Mouse (Mus musculus) B cell, adult 2 months (primary cell): ENCODE measurements around the gene Siglec1.

Experiments
- DNase-seq, 2 experiments: peaks; one replicate each; pipeline ENCODE4 v3.0.0; 2022

The Siglec1 gene

DNA sequence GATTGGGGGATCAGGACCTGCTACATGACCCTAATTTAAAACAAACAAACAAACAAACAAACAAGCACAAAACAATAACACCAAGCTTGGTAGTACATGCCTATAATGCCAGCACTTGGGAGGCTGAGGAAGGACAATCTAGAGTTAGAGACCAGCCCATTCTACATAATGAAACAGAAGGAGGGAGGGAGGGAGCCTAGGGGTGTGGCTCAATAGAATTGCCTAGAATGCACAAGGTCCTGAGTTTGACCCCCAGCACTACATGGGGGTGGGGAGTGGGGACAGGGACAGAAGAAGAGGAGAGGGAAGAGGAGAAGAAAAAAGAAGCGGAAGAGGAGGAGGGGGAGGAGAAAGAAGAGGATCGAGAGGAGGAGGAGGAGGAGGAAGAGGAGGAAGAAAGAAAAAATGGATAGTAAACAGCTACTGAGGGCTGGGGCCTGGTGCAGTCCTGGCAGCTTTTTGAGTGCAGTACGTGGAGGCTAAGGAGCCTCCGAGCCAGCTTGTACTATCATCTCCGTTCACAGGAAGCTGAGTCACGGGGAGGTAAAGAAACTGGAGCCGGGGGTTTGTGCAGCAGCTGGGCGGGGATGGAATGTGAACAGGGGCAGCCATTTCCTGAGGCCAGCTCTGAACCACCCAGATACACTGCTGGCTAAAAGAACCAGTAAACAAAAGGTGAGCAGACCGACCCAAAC is 9.7 kb upstream of the Siglec1 start:
- no peak for DNase-seq

DNA sequence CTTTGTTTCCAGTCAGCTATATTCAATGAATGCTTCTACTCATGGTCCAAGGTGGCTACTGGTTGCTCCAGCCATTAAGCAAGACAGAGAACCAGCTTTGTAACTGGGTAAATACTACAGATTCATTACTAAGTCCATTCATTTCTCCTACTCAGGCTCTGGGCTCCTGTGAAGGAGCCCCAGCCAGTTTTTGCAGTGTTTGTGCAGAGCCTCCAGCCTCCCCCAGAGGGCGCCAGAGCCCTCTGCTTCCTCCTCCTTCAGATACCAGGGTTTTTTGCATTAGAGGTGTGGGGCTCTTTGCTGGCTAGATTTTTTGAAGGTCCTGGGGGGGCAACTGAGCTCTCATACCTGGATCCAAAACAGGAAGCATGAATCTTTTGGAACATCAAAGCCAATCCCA is 8.3 kb upstream of the Siglec1 start:
- DNase-seq, result peak; percentile 85 to 86

DNA sequence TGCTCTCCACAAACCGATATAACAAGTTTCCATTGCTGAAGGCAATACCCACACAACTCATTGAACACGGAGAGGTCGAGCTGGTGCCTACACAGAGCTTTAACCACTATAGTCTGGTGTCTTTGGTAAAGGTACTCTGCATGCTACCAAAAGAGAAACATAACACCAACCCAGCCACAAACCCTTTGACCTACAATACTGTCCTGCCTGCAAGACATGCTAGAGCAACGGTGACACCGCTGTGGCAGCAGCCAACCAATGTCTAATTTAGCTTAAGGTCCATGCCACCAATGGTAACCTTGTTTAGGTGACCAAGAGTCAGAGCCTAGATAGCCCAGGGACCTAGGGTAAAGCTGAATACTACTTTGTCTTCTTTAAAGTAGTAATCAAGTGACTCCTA is 7.0 kb upstream of the Siglec1 start:
- no peak for DNase-seq

DNA sequence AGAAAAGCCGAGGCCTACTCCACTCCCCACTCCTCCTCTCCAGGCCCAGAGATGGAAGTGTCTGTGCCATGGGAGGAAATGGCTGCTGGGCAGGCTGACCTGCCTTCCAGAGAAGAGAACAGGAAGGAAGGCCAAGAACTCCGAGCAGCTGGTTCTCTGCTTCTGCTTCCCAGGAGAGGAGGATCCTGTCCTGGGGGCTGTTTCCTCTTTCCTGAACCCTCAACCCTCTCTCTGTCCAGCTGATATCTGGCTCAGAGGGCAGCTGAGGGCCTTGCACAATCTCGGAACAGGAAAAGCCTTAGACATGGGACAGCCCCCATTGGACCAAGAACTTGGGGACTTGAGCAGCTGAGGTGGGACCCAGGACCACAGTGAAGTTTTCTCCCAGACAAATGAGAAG is 4.3 kb upstream of the Siglec1 start:
- DNase-seq, result no peak

DNA sequence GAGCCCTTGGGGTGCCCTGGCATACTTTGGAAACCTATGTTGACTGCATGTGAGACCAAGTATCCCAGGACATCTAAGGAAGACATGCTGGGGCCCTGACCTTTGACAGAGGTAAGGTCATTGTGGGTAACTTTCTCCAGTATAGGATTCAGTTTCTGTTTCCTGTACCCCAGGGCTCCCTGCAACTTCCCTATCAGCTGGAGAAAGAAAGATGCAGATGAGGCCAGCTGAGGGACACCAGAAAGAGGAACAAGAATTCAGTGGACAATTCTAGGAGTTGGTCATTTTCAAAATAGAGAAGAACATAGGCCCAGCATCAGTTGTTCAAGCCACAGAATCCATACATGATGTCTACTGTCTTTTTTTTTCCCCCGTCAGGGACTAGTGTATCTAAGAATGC is 3.1 kb upstream of the Siglec1 start:
- no peak for DNase-seq

DNA sequence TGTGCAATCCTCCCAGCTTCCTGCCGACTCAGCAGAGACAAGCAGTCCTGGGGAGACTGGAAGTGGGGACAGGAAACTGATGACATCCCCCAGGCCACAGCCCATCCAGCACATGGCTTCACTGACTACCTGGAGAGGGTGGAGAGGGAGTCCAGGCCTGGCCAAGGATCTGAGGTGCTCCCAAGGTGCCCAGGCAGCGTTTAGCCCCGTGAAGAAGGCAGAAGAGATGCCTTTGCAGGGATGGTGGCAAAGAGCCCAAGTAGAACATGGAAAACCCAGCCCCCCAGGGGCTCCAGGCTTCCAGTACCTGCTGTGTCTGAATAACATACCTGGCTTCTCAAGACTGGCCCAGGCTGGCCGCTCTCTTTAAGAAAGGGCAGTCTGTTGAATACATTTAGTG is 2.0 kb upstream of the Siglec1 start:
- DNase-seq, result no peak

DNA sequence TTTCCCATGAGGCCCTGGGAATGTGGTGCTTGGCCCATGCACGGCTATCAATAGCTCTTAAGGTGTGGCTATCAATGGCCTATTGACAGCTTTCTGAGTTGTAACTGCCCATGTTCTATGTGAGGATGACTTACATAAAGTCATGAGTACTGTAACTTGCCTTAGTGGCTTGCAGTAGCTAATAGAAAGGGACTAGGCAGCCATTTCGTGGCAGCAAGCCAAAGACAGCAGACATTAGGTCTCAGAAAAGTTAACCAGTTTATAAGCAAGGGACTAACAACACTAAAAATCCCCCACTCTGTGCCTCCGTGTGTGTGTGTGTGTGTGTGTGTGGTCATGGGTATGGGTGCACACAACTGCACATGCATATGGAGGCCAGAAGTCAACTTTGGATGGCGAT is 2.4 kb downstream of the Siglec1 start:
- no peak for DNase-seq

DNA sequence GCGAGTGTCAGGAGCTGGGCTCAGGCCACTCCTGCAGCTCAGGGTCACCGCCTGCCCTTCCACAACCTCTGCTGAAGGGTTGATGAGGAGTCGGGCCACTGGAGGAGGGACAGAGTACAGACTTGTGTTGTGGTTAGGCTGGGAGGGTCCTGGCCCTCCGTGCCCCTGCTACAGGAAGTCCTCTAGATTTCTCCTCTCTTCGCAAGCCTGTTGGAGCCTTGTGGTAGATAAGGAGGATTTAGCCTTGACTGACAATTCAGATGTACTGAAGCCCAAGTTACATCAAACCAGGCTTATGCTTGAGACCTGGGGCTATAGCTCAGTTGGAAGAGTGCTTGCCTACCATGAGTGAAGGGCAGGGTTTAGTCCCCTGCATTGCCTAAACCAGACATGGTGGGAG is 6.1 kb downstream of the Siglec1 start:
- DNase-seq, result no peak

DNA sequence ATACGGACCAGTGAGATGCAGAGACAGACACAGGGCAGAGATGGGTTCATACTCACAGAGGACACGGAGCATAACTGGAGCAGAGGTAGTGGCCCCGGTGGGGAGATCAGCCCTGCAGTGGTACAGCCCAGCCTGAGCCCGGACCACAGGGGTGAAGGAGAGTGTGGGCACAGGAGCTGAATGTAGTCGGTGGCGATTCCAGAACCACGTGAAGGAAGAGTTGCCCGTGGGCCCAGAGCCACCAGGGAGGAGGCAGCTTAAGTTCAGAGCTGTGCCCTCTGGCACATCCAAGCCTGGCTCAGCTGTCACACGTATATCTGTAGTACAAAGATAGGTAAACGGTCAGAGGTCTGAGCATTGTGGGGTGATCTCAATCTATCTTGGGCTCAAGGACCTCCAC is 14.0 kb downstream of the Siglec1 start:
- DNase-seq, result no peak

DNA sequence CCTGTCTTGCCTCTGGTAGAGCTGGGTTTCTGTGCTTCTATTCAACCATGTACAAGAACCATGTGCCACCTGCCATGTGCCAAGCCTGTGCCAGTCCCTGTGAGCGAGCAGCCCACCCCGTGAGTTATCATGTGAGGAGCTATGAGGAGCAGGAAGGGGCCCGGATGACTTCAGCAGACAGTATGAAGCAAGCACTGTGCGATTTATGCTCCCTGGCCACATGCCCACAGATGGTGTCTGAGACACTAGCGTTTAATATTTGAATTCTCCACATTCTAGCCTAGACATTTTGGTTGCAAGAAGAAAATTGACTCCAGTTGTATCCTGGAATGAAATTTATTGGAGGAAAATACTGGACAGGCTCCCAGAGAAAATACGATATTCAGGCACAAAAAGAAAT is 19.1 kb downstream of the Siglec1 start:
- no peak for DNase-seq

DNA sequence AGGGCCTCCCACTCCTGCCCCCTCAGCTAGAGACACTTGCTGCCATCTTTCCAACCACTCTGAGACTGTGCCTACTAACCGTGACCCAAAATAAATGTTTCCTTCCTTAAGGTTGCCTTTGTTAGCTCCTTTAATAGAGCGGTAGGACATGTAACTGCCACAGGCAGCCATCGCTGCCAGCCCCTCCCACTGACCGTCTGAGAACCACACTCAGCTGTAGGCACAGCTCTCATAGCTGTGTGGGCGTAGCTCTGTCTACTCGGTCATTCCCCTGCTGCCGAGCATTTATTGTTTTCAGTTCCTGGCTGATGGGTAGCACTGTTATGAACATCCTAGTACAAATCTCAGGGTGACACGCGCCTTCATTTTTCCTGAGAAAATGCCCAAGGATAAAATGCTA is 20.2 kb downstream of the Siglec1 start:
- DNase-seq, result no peak

DNA sequence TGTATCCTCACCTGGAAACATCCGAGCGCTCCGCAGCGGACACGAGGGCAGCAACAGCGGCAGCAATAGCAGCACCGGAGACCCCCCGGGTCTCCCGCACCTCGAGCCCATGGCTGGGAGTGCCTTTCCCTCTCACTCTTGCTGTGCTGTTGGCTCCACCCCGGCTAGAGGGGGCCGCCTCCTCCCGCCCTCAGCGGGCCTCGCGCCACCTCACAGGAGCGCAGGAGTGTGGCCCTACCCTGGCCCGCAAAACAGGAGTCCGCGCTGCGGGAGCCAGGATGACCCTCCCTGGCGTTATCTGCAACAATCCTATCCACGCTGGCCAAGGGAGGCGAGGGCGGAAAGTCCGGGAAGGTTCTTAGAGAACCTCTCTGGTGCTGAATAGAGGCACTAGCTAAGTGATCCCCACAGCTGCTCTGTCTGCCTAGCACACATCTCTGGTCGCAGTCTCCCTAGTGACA is 23.1 kb downstream of the Siglec1 start, which contains the start of gene Adam33:
Gene Adam33 (minus strand): TSS at position 411 of the 461 bp plus-strand sequence.
- no peak for DNase-seq

DNA sequence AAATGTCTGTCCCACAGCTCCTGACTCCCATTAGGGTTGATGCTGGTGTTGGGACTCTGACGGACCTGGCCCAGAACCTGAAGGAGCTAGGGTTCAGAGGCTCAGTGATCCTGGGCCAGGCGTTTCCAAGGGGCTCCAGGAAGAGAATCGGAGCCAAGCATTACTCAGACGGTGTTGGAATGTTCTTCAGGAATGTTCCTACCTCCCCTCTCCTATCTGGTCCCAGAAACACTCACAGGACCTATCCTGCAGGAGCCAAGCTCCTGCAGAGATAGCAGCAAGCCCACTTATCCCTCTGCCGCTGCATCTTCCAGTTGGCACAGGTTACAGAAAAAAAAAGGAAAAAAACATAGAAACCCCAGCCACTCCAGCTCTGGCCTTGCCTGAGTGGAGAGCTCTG is 25.0 kb downstream of the Siglec1 start:
- no peak for DNase-seq

DNA sequence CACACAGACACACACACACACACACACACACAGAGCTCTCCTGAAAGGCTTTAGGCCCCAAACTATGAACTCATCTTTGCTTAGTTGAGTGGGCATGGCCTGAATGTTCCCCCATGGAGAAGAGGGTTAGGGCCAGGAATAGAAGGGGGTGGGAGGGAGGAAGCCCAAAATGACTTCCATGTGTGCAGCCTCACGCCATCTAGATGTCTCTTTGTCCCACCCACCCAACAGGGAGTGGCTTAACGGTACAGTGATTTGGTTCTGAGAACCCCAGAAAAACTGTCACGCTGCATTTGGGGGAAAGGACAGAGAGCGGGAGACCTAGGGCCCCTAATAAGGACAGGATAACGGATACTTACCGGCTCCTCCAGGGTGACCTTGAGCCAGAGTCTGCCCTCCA is 25.8 kb downstream of the Siglec1 start:
- no peak for DNase-seq

DNA sequence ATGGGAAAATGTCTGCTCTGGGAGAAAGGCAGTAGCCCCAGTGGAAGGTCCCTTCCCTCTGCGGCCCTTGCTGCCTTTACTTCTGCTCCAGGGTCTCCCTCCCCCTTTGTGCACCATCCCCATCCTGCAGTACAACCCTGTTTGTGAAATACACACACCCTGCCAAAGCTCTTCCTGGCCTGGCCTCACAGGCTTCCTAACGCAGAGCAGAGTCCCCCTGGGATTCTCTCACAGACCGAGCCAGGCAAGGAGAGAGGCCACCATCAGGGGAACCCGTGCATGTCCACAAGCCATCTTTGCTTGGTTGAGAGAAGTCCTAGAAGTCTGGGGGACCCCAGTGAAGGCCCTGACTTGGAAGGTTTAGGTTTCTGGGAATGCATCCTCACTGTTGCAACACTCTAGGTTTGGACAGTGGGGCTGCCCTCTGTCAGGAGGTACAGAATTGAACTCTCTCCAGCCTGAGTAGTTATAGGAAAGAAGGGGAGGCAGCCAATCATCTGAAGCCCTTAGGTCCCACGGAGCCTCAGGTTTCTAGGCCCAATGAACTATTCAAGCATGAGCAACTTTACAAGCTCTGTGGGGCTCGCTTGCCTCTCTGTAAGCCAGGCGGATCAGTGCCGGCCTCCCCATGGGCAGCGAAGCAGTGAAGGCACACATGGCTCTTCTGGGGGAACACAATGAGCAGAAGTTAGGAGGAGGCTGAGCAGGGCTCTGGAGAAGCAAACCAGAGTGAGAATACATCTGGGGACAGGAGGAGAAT is 26.6 kb downstream of the Siglec1 start:
- DNase-seq, result no peak

DNA sequence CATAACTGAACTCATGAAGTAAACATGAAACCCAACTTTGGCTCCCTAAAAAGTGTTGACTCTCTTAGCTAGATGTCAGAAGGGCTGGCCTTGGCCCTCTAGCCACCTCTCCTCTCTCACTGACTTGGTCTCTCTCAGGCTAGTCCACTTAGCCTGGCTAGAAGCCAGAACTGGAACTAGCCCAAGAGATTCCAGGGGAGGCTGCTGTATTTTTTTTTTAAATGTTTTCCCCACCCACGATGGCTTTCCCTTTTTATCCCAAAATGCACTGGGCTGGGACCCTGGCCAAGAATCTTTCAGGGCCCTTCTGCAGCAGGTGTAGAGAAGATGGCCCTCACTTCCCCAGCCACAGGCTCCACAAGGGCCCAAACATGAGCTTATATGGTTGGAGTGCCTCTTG is 27.2 kb downstream of the Siglec1 start:
- DNase-seq, result no peak

DNA sequence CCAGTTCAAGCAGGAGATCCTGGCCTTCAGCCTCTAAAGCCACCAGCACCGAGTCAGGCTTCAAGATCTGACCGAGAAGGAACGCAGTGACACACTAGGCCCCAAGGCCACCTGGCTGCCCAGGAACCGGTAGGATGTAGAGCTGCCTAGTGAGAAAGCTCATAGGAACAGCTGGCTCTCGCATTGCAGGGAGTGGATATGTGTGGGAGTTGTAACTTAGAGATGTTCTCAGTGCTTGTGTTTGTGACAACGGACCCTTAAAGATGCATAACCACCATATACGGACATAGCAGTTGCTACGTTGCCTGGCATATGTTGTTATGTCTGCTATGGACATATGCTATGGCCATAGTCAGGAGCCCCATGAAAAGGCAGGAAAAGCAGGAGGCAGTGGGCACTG is 27.9 kb downstream of the Siglec1 start:
- no peak for DNase-seq

DNA sequence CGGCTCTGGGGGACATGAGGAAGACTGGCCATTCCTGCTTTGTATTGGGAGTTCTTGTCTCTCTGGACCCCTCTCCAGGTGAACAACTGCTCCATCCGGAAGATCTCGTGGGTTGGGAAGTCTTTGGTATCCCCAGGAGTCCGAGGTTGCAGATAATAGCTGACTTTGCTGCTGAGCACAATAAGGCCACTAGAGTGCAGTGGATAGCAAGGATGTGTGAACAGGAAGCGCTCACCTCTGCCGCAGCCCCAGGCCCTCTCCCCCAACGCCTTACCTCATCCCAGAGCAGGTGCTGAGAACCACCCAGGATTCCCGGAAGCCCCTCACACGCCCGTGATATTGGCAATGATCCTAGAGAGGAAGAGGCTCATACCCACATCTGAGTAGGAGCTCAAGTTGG is 30.4 kb downstream of the Siglec1 start:
- peak in 1 of 2 experiments; percentile 12 for DNase-seq

DNA sequence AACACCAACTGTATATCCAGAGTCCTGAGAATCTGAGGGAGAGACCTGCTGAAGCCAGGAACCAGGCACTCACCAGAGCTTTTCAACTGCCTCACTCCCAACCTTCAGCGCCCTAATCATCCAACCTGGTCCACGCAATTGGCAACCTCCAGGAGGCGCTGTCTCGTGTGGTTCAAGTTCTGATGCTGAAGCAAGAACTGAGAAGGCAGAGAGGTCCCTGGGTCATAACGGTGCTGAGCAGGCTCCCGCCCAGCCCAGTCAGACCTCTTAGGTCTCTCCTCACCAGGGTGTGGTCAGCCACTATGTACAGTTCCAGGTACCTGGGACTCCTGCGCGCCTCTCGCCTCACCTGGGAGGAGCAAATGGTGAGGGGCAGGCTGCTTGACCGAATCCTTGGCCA is 30.9 kb downstream of the Siglec1 start:
- peak; percentile 68 to 72 for DNase-seq

DNA sequence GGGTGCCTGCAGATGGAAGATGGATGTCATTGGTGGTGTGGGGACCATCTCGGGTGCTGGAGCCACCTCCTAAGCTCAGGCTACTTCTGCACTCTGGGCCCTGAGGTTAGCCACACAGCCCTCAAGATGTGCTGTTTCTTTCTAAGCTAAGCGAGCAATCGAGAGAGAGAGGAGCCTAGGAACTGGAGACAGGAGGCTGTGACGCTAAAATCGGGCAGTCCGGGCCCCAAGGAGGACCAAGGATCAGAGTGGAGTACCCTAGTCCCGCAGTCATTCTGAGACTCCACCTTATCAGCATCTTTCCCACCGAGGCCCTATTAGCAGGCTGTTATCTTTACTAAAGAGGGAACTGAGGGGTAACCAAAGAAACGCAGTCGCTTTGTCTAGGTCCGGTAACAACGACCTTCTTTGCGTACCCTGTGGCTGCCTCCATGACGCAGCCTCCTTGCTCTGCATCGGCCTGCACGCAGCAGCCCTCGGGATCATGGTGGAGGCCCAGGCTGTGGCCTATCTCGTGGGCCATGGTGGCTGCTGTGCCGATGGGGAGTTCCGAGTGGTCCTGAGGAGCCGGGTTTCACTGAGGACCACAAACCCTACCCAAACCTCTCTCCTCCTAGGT is 31.8 kb downstream of the Siglec1 start:
- no peak for DNase-seq

DNA sequence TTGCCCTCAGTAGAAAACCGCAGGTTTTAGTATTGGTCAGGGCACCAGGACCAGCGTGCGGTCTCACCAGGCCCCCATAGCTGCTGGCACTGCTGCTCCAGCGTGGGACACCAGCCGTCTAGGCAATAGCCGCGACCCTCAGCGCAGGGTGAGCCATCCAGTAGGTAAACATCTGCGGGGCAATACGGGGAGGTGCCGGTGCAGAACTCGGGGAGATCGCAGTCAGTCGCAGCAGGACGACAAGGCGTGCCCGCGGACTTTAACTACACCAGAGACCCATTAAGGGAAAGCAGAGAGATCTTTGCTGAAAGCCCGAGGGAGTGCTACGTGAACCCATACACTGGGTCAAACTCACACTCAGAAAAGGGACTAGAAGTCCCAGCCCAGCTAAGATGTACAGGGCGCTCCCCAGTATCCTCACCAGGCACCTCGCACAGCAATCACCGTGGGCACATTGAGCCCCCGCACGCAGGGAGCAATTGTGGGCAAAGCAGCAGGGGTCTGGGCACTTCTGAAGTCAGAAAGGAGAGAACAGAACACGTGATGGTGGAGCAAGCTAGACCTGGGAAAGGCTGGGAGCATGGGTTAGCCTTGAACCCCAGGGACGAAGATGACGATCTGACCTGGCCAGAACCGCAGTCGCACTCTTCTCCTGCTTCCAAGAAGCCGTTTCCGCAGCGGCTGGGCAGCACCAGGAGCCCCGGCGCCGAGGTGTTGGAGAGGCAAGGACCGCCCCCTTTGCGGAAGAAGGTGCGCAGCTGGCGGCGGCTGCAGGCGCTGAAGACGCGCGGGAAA is 32.5 kb downstream of the Siglec1 start:
- DNase-seq, result peak in 1 of 2 experiments; percentile 7

DNA sequence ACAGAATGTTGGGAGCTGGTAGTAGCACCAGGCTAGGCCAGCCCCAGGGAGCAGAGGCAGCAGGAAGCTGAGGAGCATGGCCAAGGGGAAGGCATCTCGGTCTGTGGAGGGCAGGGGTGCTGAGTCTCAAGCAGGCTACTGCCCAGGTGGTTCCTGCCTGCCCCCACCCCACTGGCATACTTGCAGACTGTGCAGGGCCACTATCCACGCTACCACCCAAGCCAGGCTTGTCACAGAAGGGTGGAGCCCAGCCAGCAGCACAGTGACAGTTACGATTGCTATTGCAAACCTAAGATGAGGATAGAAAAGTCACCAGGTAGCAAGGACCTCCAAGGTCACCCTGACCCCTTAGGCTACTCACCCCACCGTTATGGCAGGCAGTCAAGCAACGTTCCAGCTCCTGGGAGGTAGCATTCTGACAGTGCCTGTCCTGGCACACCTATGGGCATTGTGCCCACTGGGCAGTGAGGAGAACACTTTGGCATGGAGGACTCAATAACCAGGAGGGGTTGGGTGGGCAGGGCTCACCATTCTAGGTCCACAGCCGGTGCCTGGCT is 33.6 kb downstream of the Siglec1 start:
- no peak for DNase-seq

DNA sequence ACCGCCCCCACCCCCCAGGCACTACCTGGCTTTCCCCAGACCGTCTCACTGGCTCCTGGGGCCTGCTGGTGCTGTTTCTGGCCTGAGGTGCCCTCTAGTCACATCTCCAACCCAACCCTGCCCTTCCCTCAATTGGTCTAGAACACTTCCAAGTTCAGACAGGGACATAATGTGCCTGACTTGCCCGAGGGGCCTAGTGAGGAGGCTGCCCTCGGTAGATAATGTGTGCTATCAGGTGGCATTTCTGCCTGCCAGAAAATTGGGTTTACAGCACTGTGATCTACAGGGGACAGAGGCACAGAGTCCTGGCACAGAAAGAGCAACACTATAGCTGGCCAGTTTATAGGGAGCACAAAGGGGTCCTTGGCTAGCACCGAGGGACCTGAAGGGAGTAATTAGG is 34.5 kb downstream of the Siglec1 start:
- no peak for DNase-seq
